Mouse (Mus musculus) hindbrain, embryonic 11.5 days (tissue): ENCODE results near the gene Olfr1463. TPM values are rescaled to one million over a fixed set of nuclear protein-coding genes. Genes with fewer than 3 reads are reported as not detected.

ENCODE experiments used
- ATAC-seq: fragments of 200-750 bp; cut with Nextera tagmentation; 2 replicates; pipeline ENCODE4 v1.8.0; 2017; ENCODE audit warnings: mild to moderate bottlenecking, moderate TSS enrichment, moderate library complexity; ENCODE audit not compliant: low FRiP score
- DNase-seq: peaks from one replicate; pipeline ENCODE4 v3.0.0-alpha.2; 2015; ENCODE audit warnings: low spot score
- H3K27ac ChIP-seq: fragments of 300-500 bp; sonication (generic); 2 replicates; pipeline ENCODE4 v1.5.1; 2014; ENCODE audit warnings: mild to moderate bottlenecking, low read depth, low read length
- H3K27me3 ChIP-seq: fragments of 300-500 bp; sonication (generic); 2 replicates; pipeline ENCODE4 v1.6.1; 2014; ENCODE audit warnings: mild to moderate bottlenecking, low read length, moderate library complexity, mixed read lengths; ENCODE audit not compliant: control insufficient read depth, insufficient read depth
- H3K36me3 ChIP-seq: fragments of 300-500 bp; sonication (generic); 2 replicates; pipeline ENCODE4 v1.6.1; 2014; ENCODE audit warnings: mild to moderate bottlenecking, low read length, moderate library complexity, mixed read lengths; ENCODE audit not compliant: control insufficient read depth, insufficient read depth
- H3K4me1 ChIP-seq: fragments of 300-500 bp; sonication (generic); replicated peaks from 2 replicates; pipeline ENCODE4 v1.6.1; 2014; ENCODE audit warnings: low read length, mixed read lengths; ENCODE audit not compliant: control insufficient read depth, insufficient read depth
- H3K4me2 ChIP-seq: fragments of 300-500 bp; sonication (generic); replicated peaks from 2 replicates; pipeline ENCODE4 v1.6.1; 2014; ENCODE audit warnings: mild to moderate bottlenecking, low read depth, low read length
- H3K4me3 ChIP-seq: fragments of 300-500 bp; sonication (generic); 2 replicates; pipeline ENCODE4 v1.5.1; 2014; ENCODE audit warnings: low read depth, low read length
- H3K9ac ChIP-seq: fragments of 300-500 bp; sonication (generic); 2 replicates; pipeline ENCODE4 v1.6.1; 2014; ENCODE audit warnings: low read depth, low read length
- H3K9me3 ChIP-seq: fragments of 300-500 bp; sonication (generic); 2 replicates; pipeline ENCODE4 v1.6.1; 2016; ENCODE audit warnings: low read length; ENCODE audit not compliant: control insufficient read depth
- WGBS: fragments of 180-500 bp; shearing (Covaris S2); extraction: QIAGEN DNeasy Blood & Tissue Kit; methylation state at CpG from one replicate; pipeline ENCODE4 v1.1.7; 2014; 5-methylcytosine and 5-hydroxymethylcytosine counted together
- polyA plus RNA-seq: library from polyadenylated mRNA; unstranded; fragments of >200 nt; fragmentation: Nextera tagmentation; extraction: Ambion mirVana; gene quantifications from 2 replicates; pipeline ENCODE4 v1.2.1, GENCODE M21; 2014

Olfr1463 gene
- polyA plus RNA-seq: not detected in 2 replicates

DNA sequence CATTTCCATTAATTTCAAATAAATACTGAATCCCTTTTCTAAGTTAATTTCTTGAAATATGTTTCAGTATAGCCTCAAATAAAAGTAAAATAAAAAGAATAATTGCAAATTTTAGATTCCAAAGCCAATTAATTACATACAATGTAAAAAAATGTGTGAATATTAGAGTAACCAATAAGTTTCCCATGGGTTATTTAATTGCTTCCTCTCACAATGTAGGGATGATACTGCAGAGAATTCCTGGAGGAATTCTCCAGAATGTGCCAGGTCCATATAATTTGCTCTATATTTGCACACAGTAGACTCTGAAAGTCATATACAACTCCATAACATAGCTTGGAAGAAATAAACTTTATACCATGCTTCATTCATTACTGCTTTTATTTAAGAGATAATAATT is at the start of gene Olfr1463:
Olfr1463 (plus strand) TSS at position 301 of the 400 bp plus-strand sequence.
- H3K27me3 ChIP-seq: no peaks in the 10 kb centered on the region
- no peaks in the 10 kb centered on the region for H3K4me1 ChIP-seq
- no peak for ATAC-seq
- H3K9me3 ChIP-seq: peaks cover 3% of the 10 kb centered on the region; the same call in 1 of the 2 replicates
- H3K4me2 ChIP-seq: no peak within 1 kb of the TSS
- DNase-seq: no peak
- H3K9ac ChIP-seq: no peak within 1 kb of the TSS
- no peaks in the 10 kb centered on the region for H3K36me3 ChIP-seq
- no peak within 1 kb of the TSS for H3K4me3 ChIP-seq
- H3K27ac ChIP-seq: no peak within 1 kb of the TSS

DNA sequence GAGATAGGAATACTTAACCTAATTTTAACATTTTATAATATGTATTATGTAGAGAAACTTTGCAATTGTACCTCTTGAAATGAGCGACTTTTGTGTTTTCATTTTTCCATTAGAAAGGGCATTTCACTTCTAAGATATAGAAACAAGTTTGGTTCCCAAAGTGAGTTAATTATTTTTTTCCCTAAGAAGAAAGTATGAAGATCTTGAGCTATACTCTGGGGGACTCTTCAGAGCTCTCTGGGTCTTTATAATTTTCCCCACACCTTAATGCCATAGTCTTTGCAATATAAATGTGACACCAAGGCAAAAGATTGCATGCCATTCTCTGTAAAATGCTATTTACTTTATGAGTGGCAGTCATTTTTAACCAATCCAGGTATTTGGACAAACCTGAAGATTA is 45.7 kb upstream of the Olfr1463 start, which contains the start of gene Olfr1462:
Olfr1462 (plus strand) TSS at position 301 of the 400 bp plus-strand sequence.
- Histone ChIP-seq H3K27me3 (no peaks in the 10 kb centered on the region), H3K27ac (no peak within 1 kb of the TSS), H3K4me2 (no peak within 1 kb of the TSS), H3K4me3 (no peak within 1 kb of the TSS), H3K9me3 (no peaks in the 10 kb centered on the region), H3K4me1 (no peaks in the 10 kb centered on the region), H3K9ac (no peak within 1 kb of the TSS), H3K36me3 (no peaks in the 10 kb centered on the region)
- 87% methylated on average over 1 of the region's 1 CpGs for WGBS
- DNase-seq (no peak), ATAC-seq (no peak)

DNA sequence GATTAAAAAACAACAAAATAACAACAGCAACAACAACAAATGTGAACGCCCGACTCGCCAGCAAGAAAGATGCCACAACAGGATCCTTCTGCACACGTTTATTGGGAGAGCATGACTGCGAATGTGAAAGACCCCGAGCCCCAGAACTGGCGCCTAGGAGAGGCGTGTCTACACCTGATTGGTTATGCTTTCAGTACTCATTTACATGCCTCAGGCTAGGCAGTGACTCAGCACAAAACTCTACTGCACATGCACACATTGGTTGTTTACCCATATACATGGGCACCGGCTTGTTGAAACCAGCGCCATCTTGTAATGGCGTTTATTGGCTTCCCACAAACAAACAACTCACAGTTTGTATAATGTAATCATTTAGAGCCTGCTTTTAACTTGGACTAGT is 9.5 kb upstream of the Olfr1463 start:
- Histone ChIP-seq H3K4me1 (no peaks in the 10 kb centered on the region), H3K36me3 (no peaks in the 10 kb centered on the region), H3K4me3 (no peak overlapping the region), H3K27ac (no peak overlapping the region), H3K9me3 (no peaks in the 10 kb centered on the region; the same call in none of the 2 replicates), H3K9ac (no peak overlapping the region), H3K4me2 (no peak overlapping the region), H3K27me3 (no peaks in the 10 kb centered on the region)
- no peak for ATAC-seq
- 88% methylated on average over 11 of the region's 11 CpGs for WGBS
- no peak for DNase-seq

Other genes with a start within 250 kb of the Olfr1463 start
- gene Olfr1451, start 236.3 kb upstream of the Olfr1463 start, polyA plus RNA-seq: not detected in 2 replicates
- gene Olfr1453, start 203.0 kb upstream of the Olfr1463 start, polyA plus RNA-seq: not detected in 2 replicates
- not detected in 2 replicates for gene Olfr1454, start 170.7 kb upstream of the Olfr1463 start, polyA plus RNA-seq
- not detected in 2 replicates for gene Olfr1457, start 133.4 kb upstream of the Olfr1463 start, polyA plus RNA-seq
- gene Olfr1458, start 124.6 kb upstream of the Olfr1463 start, polyA plus RNA-seq: not detected in 2 replicates
- gene Olfr1459, start 81.8 kb upstream of the Olfr1463 start, polyA plus RNA-seq: 0.02 TPM in 1 of 2 replicates, not detected in the other
- gene Olfr1461, start 68.3 kb upstream of the Olfr1463 start, polyA plus RNA-seq: not detected in 2 replicates
- not detected in 2 replicates for gene Olfr1462, start 45.6 kb upstream of the Olfr1463 start, polyA plus RNA-seq
- gene Olfr1465, start 84.2 kb downstream of the Olfr1463 start, polyA plus RNA-seq: not detected in 2 replicates
- gene Olfr1466, start 107.5 kb downstream of the Olfr1463 start, polyA plus RNA-seq: not detected in 2 replicates
- not detected in 2 replicates for gene Olfr1467, start 130.9 kb downstream of the Olfr1463 start, polyA plus RNA-seq
- gene Olfr1469, start 176.5 kb downstream of the Olfr1463 start, polyA plus RNA-seq: not detected in 2 replicates
- gene Olfr1471, start 212.1 kb downstream of the Olfr1463 start, polyA plus RNA-seq: not detected in 2 replicates
- gene Olfr1472, start 224.8 kb downstream of the Olfr1463 start, polyA plus RNA-seq: not detected in 2 replicates
- gene Olfr1474, start 238.2 kb downstream of the Olfr1463 start, polyA plus RNA-seq: not detected in 2 replicates
- not detected in 2 replicates for gene Olfr1475, start 248.9 kb downstream of the Olfr1463 start, polyA plus RNA-seq